Mouse (Mus musculus) splenic B cell, adult 2 months (primary cell): ENCODE data around the gene Dpm1.

Source experiments
- DNase-seq: peaks from one replicate; pipeline ENCODE4 v3.0.0-alpha.2; 2011; ENCODE audit warnings: low read depth, low spot score
- H3K27me3 ChIP-seq: 2 replicates; pipeline ENCODE4 v1.6.1; 2012; ENCODE audit warnings: mild to moderate bottlenecking, low read length, moderate library complexity, mixed read lengths; ENCODE audit not compliant: control insufficient read depth, poor library complexity, insufficient read depth, severe bottlenecking
- H3K36me3 ChIP-seq: 2 replicates; pipeline ENCODE4 v1.6.1; 2012; ENCODE audit warnings: mild to moderate bottlenecking, low read length, moderate library complexity, mixed read lengths; ENCODE audit not compliant: control insufficient read depth, poor library complexity, insufficient read depth, severe bottlenecking

Gene Dpm1

DNA sequence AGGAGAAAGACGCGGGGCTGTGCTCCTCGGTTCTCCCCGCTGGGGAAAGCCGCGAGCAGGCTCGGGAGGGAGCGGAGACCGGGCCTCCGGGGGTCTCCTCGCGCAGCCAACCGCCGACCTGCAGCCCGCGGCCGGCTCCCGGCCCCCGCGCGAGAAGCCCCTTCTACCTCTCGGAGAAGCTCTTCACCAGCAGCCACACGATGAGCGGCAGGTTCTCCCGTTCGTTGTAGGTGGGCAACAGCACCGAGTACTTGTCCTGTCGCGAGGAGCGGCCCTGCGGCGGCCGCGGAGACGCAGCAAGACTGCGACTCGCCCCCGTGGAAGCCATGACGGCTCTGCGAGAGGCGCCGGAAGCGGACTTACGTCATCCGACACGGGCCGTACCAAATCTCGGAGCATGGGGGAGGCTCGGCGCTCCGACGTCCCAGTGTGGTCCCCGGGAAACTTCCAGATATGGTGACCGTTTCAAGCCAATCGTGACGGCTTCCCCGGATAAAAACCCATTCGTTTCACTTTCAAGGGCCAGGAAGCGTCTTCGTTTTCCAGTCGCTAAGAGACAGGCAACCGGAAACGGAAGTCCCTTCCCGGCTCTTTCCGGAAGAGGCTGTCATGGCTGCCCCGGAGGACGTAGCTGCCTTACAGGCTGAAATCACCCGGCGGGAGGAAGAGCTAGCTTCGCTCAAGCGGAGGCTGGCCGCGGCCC lies at the start of gene Dpm1, which contains the start of the genes Gm20716 and Mocs3:
Gene Dpm1, minus strand, starts transcription at position 566 of the 703 bp plus-strand sequence.
Gene Gm20716, minus strand, starts transcription at position 339 of the 703 bp plus-strand sequence.
Gene Mocs3, plus strand, starts transcription at position 597 of the 703 bp plus-strand sequence.
- Histone ChIP-seq H3K36me3 (peaks cover 4% of the 10 kb centered on the region), H3K27me3 (no peaks in the 10 kb centered on the region)
- DNase-seq: peak; percentile 88

DNA sequence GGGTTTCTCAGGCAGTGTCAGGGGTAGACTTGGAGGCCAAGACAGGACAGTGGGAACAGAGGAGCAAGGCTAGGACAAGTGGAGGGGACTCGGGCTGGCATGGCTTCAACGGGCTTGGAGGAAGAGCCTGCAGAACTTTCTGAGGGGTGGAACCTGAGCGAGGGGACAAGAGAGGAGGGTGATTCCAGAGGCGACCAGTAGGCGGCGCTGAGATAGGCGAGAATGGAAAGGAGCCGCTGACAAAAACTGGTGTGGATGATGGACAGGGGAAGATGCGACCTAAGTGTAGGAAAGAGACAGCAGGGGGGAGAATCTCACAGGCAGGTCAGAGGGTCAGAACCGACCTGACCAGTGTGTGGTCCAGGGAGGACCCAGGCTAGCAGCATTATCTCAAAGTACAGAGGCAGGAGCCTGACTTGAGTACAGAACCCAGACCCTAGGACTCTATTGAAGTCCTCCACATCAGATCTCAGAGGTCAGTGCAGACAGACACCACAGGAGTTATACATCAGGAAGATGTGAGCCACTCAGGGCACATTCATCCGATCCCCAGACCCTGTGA lies 44.1 kb upstream of the Dpm1 start:
- H3K27me3 ChIP-seq: no peaks in the 10 kb centered on the region
- DNase-seq: peak; percentile 75

DNA sequence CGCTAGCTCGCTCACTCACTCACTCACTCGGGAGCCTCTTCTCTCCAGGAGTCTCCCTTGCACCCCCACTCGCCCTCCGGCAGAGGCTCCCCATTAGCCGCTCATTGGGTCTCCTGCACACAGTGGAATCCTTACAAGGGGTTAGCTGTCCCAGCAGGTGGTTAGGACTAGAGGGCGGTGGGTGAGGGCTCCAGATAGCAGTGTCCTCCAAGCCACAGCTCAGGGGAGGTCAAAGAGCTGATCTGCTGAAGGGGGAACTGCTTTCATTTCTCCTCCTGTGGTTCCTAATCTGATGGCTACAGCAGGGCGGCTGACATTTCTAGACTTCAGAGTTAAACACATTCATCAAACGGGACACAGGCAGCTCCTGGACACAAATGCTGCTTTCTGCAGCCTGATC lies 43.0 kb upstream of the Dpm1 start:
- no peaks in the 10 kb centered on the region for H3K27me3 ChIP-seq

More for the DNA sequence above, 44.1 kb upstream of the Dpm1 start:
- no peaks in the 10 kb centered on the region for H3K36me3 ChIP-seq

DNA sequence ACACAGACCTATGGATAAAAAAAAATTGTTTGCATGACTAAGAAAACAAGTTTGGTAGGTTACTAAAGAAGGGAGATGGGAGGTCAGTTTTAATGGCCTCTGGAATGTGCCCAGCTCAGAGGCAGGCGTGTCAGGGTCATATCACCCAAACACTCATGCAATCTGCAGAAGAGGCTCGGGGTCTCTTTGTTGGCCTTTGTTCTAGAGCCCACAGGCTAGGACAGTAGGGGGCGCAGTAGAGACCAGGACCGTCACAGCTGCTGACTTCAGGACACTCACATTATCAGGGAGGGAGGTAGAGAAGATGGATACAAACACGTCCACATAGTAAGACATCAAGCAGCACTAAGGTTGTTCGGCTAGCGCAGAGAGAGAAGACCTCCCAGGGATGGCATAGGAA lies 37.6 kb upstream of the Dpm1 start:
- Histone ChIP-seq H3K27me3 (no peaks in the 10 kb centered on the region), H3K36me3 (no peaks in the 10 kb centered on the region)
- no peak for DNase-seq

More for the DNA sequence above, 43.0 kb upstream of the Dpm1 start:
- no peak for DNase-seq
- no peaks in the 10 kb centered on the region for H3K36me3 ChIP-seq

DNA sequence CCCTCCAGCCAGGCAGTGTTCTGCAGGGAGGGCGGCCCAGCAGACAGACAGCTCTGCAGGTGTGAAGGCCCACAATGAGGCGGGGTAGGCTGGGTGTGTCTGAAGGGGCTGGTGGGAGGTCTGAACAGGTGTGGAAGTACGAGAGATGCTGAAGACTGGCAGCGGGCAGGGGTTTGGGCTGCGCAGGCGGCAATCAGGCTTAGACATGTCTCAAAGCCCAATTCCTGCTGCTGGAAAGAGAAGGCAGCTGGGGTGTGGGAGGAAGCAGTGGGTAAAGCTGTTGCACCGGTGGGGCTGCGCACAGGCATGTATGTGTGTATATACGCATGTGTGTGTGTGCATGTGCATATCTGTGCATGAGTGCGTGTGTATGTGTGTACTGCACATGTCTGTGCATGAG lies 30.5 kb upstream of the Dpm1 start:
- H3K27me3 ChIP-seq: no peaks in the 10 kb centered on the region
- DNase-seq: no peak
- H3K36me3 ChIP-seq: peaks cover 2% of the 10 kb centered on the region; the same call in 1 of the 2 replicates

DNA sequence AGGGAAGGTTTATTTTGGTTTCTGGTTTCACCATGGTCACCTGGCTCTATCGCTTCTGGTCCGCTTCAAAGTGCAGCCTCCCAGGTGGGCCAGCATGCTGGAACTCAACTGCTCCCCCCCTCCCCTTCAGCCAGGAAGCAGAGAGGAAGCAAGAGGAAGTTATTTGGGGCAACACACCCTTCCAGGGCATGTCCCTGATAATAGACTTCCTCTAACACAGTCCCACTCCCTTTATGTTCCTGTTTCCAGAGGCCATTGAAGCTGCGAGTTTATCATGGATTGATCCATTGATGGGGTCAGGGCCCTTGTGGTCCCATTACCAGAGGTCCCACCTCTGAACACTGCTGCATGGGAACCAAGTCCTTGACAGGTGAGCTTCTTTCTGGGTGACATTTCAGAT lies 29.7 kb upstream of the Dpm1 start:
- Histone ChIP-seq H3K27me3 (no peaks in the 10 kb centered on the region), H3K36me3 (peaks cover 2% of the 10 kb centered on the region; the same call in 1 of the 2 replicates)
- DNase-seq: no peak

DNA sequence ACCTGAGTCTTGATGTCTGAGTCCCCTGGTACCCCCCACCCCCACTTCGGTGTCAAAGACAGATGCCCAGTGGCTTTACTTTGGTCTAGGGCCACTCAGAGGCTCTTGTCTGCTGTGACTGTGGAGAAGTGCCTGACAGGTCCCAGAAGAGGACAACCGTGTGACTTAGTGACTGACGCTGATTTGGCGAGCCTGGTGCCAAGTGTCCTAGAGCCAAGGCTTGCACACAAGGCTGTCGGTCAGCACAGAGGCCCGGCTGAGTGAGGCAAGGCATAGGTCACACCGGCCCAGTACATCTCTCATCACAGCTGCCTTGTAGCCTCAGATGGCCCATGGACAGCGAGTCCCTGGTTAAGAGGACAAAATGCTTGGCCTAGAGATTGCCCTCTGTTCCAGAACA lies 28.7 kb upstream of the Dpm1 start:
- no peaks in the 10 kb centered on the region for H3K27me3 ChIP-seq
- H3K36me3 ChIP-seq: peaks cover 2% of the 10 kb centered on the region; the same call in 1 of the 2 replicates
- DNase-seq: no peak

DNA sequence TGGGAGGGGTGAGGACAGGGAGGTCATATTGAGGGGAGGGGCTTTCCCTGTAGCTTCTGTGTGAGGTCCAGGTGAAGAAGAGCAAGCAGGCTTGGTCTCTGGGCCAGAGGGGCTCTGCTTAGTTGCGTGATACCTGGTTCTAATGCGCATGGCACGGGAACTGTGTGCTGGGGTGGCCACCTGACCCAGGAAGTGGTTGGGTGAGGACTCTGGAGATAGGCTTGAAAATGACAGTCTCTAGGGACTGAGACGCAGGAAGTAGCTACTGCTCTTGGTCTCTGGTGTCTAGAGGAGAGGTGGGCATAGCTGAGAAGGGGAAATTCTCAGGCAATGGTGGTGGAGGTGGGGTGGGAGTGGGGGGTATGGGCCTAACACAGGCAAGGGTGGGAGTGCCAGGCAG lies 26.8 kb upstream of the Dpm1 start:
- Histone ChIP-seq H3K36me3 (peaks cover 2% of the 10 kb centered on the region; the same call in 1 of the 2 replicates), H3K27me3 (no peaks in the 10 kb centered on the region)
- DNase-seq: peak; percentile 79

DNA sequence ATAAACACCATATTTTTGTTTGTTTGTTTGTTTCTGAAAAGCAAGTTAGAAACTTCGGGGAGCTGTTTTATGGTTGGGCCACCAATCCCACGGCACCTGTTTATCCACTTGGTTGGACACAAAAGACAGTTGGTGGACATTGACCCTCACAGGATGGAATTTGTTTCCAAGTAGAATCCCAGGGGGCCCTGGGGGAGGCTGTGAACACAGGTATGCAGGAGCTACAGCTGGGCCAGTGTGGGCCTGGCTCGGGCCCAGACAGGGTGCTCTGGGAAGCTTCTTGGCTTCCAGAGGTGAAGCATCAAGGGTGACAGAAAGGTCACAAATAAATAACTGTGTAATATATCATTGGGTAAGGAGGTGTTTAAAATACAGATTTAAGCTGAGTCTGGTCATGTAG lies 26.1 kb upstream of the Dpm1 start:
- DNase-seq: no peak
- Histone ChIP-seq H3K36me3 (no peaks in the 10 kb centered on the region), H3K27me3 (no peaks in the 10 kb centered on the region)

DNA sequence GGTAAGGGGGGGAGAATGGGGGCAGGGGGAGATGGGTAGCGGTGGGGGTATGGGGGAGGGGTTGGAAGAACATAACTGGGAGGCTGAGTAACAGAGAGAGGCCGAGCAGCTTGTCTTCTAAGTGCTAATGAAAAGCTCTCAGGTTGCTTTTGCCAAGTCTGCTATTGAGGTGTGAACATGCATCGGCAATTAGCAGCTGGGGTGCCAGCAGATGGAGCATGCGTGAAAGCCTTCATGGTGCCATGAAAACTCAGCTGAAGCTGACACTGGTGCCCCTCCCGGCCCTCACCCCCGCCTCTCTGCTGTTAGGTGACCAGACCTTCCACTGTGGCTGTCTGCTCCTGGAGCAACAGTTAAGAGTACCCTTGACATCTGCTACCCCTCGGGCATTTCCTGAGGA lies 23.4 kb upstream of the Dpm1 start:
- no peak for DNase-seq
- H3K36me3 ChIP-seq: no peaks in the 10 kb centered on the region
- H3K27me3 ChIP-seq: no peaks in the 10 kb centered on the region

DNA sequence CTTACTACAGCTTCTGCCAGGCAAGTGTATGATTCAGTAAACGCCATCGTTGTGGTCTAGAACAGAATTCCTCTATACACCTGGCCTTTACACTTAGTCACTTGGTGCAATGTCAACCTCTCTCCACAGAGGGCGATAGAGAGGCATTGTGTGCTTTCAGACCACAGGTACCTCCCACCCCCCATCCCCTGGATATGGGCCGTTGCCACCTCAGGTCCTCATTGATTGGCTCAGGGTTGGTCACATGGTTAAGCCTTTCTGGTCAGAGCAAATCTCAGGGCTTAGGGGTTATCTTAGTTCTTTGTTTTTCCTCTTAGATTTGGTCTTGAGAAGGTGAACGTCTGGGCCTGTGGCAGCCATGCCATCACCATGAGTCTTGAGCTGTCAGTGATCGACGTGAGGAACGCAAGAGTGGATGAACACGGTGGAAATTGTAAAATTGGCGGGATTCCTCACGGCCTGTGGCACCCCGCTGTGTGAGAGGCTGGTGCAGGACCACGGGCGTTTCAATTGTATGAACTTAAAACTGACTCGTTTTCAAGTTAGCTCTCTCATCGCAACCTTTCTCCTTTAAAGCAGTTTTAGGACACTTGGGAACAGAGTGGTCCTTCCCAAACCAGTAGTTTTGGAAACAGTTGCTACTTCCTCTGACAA lies 22.4 kb upstream of the Dpm1 start:
- DNase-seq: peak; percentile 77
- no peaks in the 10 kb centered on the region for H3K36me3 ChIP-seq
- H3K27me3 ChIP-seq: no peaks in the 10 kb centered on the region

DNA sequence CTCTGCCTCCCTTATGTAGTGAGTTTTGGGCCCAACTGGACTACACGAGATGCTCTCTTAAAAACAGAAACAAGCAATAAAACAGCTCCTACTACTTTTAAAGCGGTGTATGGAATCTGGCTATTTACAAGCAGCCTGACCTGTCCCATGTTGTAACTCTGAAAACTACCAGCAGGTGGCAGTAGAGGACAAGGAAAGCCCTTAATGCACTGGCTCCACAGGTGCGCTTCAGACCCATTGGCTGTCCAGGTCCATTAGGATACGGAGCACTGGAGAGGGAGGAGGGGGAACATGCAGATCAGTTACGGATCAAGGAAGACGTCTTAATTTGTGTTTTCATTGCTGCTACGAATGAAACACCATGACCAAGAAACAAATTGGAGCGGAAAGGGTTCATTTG lies 19.9 kb upstream of the Dpm1 start:
- H3K27me3 ChIP-seq: no peaks in the 10 kb centered on the region
- no peaks in the 10 kb centered on the region for H3K36me3 ChIP-seq
- DNase-seq: peak; percentile 93

DNA sequence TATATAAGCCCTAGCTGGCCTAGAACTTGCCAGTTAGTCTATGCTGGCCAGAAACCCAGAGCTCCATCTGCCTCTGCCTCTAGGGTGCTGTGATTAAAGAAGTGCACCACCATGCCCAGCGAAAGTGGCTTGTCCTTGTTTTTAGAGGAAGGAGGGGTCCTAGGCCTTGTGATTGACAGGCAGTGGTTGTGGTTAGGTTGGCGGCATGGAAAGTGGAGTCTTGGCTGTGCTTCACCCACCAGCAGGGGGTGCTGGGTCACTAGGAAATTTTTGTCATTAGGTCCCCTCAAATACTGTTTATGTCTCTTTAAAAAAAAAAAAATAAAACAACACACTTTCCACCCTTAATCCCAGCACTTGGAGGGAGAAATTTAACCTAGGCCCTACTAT lies 18.5 kb upstream of the Dpm1 start:
- DNase-seq: peak; percentile 74
- Histone ChIP-seq H3K36me3 (no peaks in the 10 kb centered on the region), H3K27me3 (no peaks in the 10 kb centered on the region)

DNA sequence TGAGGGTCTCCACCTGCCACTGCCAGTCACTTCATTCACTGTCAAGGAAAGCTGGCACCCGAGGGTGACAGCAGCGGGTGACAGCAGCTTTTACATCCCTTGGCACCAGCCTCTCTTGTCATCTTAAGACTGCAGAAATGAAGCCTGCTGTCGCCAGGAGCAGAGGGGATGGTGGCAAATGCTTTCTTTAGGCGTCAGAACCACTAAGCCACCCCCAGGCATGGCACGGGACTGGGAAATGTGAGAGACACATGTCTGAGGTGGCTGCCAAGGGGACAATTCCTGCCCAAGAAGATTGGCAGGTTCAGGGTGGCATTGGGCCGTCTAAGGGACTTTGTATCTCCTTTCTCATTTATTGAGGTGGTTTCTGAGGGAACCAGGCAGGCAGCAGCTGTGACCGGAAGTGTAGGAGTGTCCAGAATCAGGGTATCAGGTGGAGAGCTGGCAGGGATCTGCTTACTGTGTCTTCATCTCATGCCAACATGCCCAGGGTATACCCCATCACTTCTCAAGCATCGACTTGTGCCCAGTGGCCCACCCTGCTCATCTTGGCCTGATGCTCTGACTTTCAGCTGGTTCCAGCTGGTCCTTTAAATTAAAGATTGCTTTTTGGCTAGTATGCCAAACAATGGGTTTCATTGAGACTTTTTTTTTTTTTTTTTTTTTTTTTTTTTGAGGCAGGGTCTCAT lies 17.9 kb upstream of the Dpm1 start:
- H3K27me3 ChIP-seq: no peaks in the 10 kb centered on the region
- DNase-seq: no peak

DNA sequence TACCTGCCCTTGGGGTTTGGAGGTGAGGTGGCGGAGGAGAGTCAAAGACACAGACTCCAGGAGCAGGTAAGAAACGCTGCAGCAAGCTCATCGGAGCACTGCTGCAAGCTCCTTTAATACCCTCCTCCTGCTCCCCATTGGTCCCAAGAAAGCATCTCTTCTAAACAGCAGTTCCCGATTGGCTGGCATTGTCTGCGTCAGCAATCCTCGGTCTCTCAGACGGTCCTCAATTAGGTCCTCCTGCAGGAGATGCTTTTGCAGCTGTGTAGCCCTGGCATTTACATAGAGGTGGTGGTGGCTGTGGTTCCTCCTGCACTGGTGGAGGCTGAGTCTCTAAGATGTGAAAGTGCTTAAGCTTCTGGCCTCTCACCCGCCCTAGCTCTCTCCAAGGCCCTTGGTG lies 15.2 kb upstream of the Dpm1 start:
- H3K36me3 ChIP-seq: no peaks in the 10 kb centered on the region
- H3K27me3 ChIP-seq: no peaks in the 10 kb centered on the region; the same call in none of the 2 replicates
- DNase-seq: no peak

More for the DNA sequence above, 17.9 kb upstream of the Dpm1 start:
- H3K36me3 ChIP-seq: no peaks in the 10 kb centered on the region
